Mouse (Mus musculus) bone marrow macrophage, adult 2 months (primary cell): Measurements from ENCODE around the gene Ffar3.

Experiments used
- CTCF ChIP-seq: IDR thresholded peaks from 2 replicates; pipeline ENCODE4 v1.5.1; 2012; ENCODE audit warnings: low read depth, mild to moderate bottlenecking, low read length, moderate library complexity
- POLR2A ChIP-seq: IDR thresholded peaks from 2 replicates; pipeline ENCODE4 v1.6.1; 2012; ENCODE audit warnings: mild to moderate bottlenecking, low read depth, low read length, borderline replicate concordance

- no peak for TF ChIP-seq CTCF
- no peak for TF ChIP-seq POLR2A
Observed at GRCm38 (mm10) chr7:30846505-30847053, 9.4 kb downstream of the Ffar3 start.
